Mouse (Mus musculus) stomach, embryonic 14.5 days (tissue): Measurements from ENCODE around the gene Abcc3. TPM values are rescaled to one million over a fixed set of nuclear protein-coding genes. Genes with fewer than 3 reads are reported as not detected.
A peak's percentile ranks its signal among the peaks of the same experiment; 100 is the strongest.

Experiments
- ATAC-seq: fragments of 200-750 bp; cut with Nextera tagmentation; 2 replicates; pipeline ENCODE4 v1.8.0; 2017; ENCODE audit warnings: low read depth, moderate TSS enrichment; ENCODE audit not compliant: insufficient number of reproducible peaks, insufficient read depth, low FRiP score
- H3K27ac ChIP-seq: fragments of 300-500 bp; sonication (generic); 2 replicates; pipeline ENCODE4 v1.5.1; 2014; ENCODE audit warnings: mild to moderate bottlenecking, low read length, moderate library complexity, mixed read lengths
- H3K27me3 ChIP-seq: fragments of 300-500 bp; sonication (generic); 2 replicates; pipeline ENCODE4 v1.6.1; 2014; ENCODE audit warnings: low read length, control low read depth, mixed read lengths; ENCODE audit not compliant: control insufficient read depth, insufficient read depth
- H3K36me3 ChIP-seq: fragments of 300-500 bp; sonication (generic); 2 replicates; pipeline ENCODE4 v1.6.1; 2014; ENCODE audit warnings: mild to moderate bottlenecking, control low read depth, low read length, moderate library complexity, mixed read lengths; ENCODE audit not compliant: control insufficient read depth, insufficient read depth
- H3K4me1 ChIP-seq: fragments of 300-500 bp; sonication (generic); 2 replicates; pipeline ENCODE4 v1.6.1; 2014; ENCODE audit warnings: low read length, control low read depth, mixed read lengths; ENCODE audit not compliant: control insufficient read depth, insufficient read depth
- H3K4me2 ChIP-seq: fragments of 300-500 bp; sonication (generic); replicated peaks from 2 replicates; pipeline ENCODE4 v1.6.1; 2014; ENCODE audit warnings: low read depth, low read length, control low read depth
- H3K4me3 ChIP-seq: fragments of 300-500 bp; sonication (generic); 2 replicates; pipeline ENCODE4 v1.5.1; 2014; ENCODE audit warnings: low read depth, low read length, control low read depth
- H3K9ac ChIP-seq: fragments of 300-500 bp; sonication (generic); replicated peaks from 2 replicates; pipeline ENCODE4 v1.6.1; 2014; ENCODE audit warnings: low read depth, mild to moderate bottlenecking, control low read depth, low read length, moderate library complexity, mixed read lengths
- H3K9me3 ChIP-seq: fragments of 300-500 bp; sonication (generic); 2 replicates; pipeline ENCODE4 v1.6.1; 2016; ENCODE audit warnings: low read depth, low read length, control low read depth; ENCODE audit not compliant: control insufficient read depth
- WGBS: fragments of 180-500 bp; shearing (Covaris S2); extraction: QIAGEN DNeasy Blood & Tissue Kit; methylation state at CpG from one replicate; pipeline ENCODE4 v1.1.7; 2014; 5-methylcytosine and 5-hydroxymethylcytosine counted together
- polyA plus RNA-seq: library from polyadenylated mRNA; unstranded; fragments of >200 nt; fragmentation: Nextera tagmentation; extraction: Ambion mirVana; gene quantifications from 2 replicates; pipeline ENCODE4 v1.2.1, GENCODE M21; 2014

Gene Abcc3
- polyA plus RNA-seq, 1 experiment from 2014 or later, result 4.5 TPM

DNA sequence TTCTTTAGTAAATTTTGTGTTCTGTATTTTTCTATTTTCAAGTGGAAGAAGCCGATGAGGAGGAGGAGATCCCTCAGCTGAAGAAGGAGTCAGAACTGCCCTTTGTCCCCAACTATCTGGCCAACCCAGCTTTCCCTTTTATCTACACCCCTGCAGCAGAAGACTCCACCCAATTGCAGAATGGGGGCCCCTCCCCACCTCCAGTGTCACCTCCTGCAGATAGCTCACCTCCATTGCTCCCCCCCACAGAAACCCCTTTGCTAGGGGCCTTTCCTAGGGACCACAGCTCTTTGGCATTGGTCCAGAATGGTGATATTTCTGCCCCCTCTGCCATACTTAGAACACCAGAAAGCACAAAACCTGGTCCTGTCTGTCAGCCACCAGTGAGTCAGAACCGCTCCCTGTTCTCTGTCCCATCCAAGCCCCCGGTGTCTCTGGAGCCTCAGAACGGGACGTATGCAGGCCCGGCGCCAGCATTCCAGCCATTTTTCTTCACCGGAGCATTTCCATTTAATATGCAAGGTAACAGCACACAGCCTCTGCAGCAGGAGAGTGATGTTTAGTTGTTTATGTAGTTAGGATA lies 58.3 kb downstream of the Abcc3 start:
- Histone ChIP-seq H3K9me3 (no peaks in the 10 kb centered on the region), H3K4me3 (no peak overlapping the region), H3K9ac (no peak overlapping the region), H3K27me3 (no peaks in the 10 kb centered on the region), H3K27ac (no peak overlapping the region), H3K4me1 (peaks cover 11% of the 10 kb centered on the region), H3K4me2 (no peak overlapping the region), H3K36me3 (peaks cover 34% of the 10 kb centered on the region)
- peak; percentile 53; the same call in 1 of the 2 replicates for ATAC-seq
- WGBS, result 90% methylated on average over 8 of the region's 8 CpGs

DNA sequence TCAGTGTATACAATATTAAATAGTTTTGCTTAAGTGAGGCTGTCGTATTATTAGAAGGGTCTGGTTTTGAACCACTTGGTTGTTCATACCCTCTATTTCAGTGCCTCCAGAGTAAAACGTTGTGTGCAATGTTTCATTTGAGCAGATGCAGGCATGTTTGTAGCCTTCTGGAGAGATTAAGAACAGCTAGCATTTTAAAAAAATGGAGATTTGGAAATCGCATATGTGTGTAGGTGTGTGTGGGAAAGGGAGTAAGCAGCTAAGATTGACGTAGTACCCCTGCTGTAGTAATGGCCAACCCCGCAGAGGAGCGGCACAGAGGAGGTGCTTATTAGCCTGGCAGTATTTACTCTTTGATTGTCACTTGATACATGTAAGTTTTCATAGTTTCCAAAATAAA lies 60.1 kb downstream of the Abcc3 start:
- no peaks in the 10 kb centered on the region for H3K9me3 ChIP-seq
- no peak overlapping the region for H3K9ac ChIP-seq
- no peak overlapping the region for H3K4me2 ChIP-seq
- H3K27ac ChIP-seq, result no peak overlapping the region
- 71% methylated on average over 6 of the region's 6 CpGs for WGBS
- H3K4me3 ChIP-seq, result no peak overlapping the region
- peaks cover 18% of the 10 kb centered on the region for H3K36me3 ChIP-seq
- H3K4me1 ChIP-seq, result peaks cover 14% of the 10 kb centered on the region
- no peaks in the 10 kb centered on the region for H3K27me3 ChIP-seq
- no peak for ATAC-seq

DNA sequence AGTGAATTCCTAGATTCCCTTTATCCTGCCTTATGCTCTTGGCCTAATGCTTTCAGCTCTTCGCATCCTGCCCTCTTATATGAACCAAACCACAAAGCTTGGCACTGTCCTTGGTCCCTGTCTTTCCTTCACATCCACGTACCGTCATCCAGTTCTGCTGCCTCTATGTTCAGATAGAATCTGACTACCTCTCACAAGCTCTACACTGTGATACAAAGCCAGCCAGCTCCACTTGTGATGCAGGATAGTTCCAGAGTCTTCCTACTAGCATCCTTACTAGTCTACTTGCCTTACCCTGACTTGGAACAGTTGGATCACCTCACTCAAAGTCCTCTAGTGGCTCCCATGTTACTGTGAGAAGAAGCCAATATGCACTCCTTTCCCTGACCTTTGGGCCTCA lies 62.6 kb downstream of the Abcc3 start:
- no peaks in the 10 kb centered on the region for H3K9me3 ChIP-seq
- H3K36me3 ChIP-seq, result peaks cover 13% of the 10 kb centered on the region
- 81% methylated on average over 3 of the region's 3 CpGs for WGBS
- no peaks in the 10 kb centered on the region for H3K27me3 ChIP-seq
- peaks cover 21% of the 10 kb centered on the region for H3K4me1 ChIP-seq
- no peak overlapping the region for H3K27ac ChIP-seq
- H3K4me3 ChIP-seq, result no peak overlapping the region
- ATAC-seq, result no peak
- no peak overlapping the region for H3K9ac ChIP-seq
- H3K4me2 ChIP-seq, result no peak overlapping the region

DNA sequence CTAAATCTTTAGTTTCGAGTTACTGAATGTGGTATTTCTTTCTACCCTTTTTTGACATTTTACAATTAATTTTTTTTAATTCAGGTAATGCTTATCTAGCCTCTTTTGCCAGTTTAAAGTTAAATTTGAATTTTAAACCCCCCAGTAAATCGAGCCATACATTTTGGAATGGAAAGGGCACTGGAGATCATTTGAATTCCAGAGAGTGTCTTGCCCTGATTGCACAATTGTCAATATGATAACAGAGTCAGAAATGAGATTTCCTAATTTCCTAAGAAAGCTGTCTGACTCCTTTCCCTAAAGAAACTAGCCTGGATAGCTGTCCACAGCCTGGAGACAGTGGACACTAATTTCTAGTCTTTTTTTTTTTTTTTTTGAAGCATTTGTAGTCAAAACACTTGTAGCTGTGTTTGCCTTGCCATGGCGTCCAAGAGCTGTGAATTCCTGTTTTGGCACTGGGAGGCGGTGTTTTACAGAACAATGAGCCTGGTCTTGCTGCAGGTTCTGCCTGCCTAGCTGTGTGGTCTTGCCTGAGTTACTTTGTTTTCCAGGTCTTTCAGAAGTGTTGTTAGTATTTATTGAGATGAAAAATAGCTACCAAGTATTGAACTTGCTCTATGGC lies 63.4 kb downstream of the Abcc3 start:
- no peak for ATAC-seq
- WGBS, result 52% methylated on average over 4 of the region's 4 CpGs
- Histone ChIP-seq H3K27me3 (no peaks in the 10 kb centered on the region), H3K27ac (no peak overlapping the region), H3K4me3 (no peak overlapping the region), H3K9me3 (no peaks in the 10 kb centered on the region), H3K4me2 (peak overlapping the region; percentile 76; the same call in 1 of the 2 replicates), H3K9ac (no peak overlapping the region), H3K4me1 (peaks cover 21% of the 10 kb centered on the region), H3K36me3 (peaks cover 7% of the 10 kb centered on the region; the same call in 1 of the 2 replicates)

DNA sequence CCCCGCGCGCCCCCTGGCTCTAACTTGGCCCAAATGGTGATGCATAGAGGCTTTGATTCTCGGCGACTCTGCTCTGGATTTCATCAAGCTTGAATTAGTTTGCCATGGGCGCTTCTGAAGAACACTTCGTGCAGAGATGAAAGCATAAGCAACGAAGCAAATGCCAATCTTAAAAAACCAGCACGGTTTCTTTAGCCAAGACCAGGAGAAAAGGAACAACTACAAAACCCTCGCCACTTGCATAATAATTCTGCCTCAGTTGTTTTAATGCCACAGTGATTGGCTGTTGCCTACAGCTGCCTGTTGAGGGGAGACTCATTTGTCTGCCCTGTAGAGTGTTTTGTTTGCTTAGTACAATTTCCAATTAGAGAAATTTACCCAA lies 64.2 kb downstream of the Abcc3 start:
- H3K4me1 ChIP-seq, result peaks cover 21% of the 10 kb centered on the region
- H3K4me3 ChIP-seq, result peak overlapping the region; percentile 76
- no peaks in the 10 kb centered on the region for H3K27me3 ChIP-seq
- peaks cover 5% of the 10 kb centered on the region; the same call in 1 of the 2 replicates for H3K36me3 ChIP-seq
- peak overlapping the region; percentile 76 for H3K4me2 ChIP-seq
- peak overlapping the region; percentile 92 for H3K9ac ChIP-seq
- ATAC-seq, result no peak
- H3K27ac ChIP-seq, result peak overlapping the region; percentile 97
- H3K9me3 ChIP-seq, result no peaks in the 10 kb centered on the region
- WGBS, result 2% methylated on average over 10 of the region's 10 CpGs

DNA sequence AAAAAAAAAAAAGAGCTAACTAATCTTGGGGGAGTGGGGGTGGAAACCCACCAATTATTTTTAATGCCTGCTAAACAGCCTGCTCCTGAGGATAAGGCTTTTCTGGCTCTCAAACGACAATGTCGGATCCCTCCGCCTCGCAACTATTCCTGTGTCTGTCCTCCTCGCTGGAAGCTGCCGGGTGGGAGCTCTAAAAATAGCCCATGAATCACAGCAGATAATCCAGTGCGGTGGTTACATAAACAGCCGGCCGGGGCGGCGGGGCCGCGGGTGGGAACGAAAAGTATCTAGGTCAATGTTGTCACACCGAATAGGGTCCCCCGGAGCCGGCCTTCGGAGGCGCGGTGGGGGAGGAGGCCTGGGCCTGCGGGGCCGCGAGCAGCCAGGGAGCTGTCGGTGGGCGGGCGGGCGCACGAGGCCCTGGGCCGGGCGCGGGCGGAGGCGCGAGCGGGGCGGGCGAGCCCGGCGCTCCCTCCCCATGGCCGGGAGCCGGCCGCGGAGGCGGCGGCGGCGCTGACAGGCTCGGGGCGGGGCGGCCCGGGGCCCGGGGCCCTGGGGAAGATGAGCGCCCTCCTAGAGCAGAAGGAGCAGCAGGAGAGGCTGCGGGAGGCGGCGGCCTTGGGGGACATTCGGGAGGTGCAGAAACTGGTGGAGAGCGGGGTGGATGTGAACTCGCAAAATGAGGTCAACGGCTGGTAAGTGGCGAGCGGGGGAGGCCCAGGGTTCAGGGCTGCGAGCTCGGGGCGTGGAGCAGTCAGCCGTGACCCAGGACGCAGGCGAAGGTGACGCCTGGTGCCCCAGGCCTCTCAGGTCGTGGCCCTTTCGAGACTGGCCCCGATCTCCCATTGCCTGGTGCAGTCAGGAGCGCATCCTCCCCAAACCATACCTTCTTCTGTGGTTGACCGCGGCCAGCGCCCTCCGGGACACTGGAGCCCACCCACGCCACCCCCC lies 64.8 kb downstream of the Abcc3 start, which contains the start of gene Ankrd40:
Gene Ankrd40 (plus strand): TSS at position 309 of the 951 bp plus-strand sequence.
- H3K9me3 ChIP-seq, result no peaks in the 10 kb centered on the region
- under 1% methylated on average over 75 of the region's 78 CpGs for WGBS
- no peaks in the 10 kb centered on the region for H3K27me3 ChIP-seq
- H3K27ac ChIP-seq, result peak within 1 kb of the TSS; percentile 97
- H3K36me3 ChIP-seq, result peaks cover 5% of the 10 kb centered on the region; the same call in 1 of the 2 replicates
- peak; percentile 91 for ATAC-seq
- H3K4me1 ChIP-seq, result peaks cover 21% of the 10 kb centered on the region
- peak within 1 kb of the TSS; percentile 92 for H3K9ac ChIP-seq
- H3K4me3 ChIP-seq, result peak within 1 kb of the TSS; percentile 76
- peak within 1 kb of the TSS; percentile 76 for H3K4me2 ChIP-seq

DNA sequence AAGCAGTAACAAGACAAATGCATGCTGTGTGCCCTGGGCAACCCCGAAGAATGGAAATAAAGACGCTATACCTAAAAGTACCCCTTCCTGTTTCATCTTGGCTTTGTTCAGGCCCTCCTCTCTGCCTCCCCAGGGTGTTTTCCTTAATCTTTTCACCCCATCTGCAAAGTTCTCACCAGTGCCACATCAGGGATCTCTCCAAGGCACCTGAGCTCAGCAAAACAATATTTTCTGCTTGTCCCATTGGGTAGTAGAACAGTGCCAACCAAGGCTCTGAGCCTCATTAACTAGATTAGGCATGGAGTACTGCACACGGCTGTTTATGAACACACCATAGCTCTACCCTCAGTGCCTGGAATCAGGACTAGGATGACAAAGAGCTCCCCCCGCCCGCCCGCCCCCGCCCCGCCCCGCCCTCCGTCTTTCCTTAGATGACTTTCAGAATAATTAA lies 65.8 kb downstream of the Abcc3 start:
- peak overlapping the region; percentile 92 for H3K9ac ChIP-seq

DNA sequence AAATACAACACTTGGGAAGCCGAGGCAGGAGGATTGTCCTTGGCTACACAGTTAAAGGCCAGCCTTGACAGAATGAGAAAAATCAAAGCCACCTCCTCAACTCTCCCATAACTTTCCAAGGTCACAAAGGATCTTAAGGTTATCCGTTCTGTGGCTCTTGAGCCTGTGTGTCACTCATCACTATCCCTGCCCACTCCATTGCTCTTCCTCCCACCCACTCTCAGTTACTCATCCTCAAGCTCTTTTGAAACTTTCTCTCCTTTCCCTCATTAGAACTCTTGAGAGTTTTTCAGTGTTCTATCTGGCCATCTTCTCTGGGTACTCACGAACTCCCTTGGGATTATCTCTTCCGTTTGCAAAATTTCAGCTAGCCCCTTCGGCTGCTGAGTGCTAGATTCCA lies 68.2 kb downstream of the Abcc3 start:
- Histone ChIP-seq H3K9ac (no peak overlapping the region), H3K27me3 (no peaks in the 10 kb centered on the region), H3K9me3 (no peaks in the 10 kb centered on the region), H3K4me1 (peaks cover 10% of the 10 kb centered on the region), H3K27ac (no peak overlapping the region), H3K4me2 (no peak overlapping the region), H3K4me3 (no peak overlapping the region), H3K36me3 (no peaks in the 10 kb centered on the region)
- WGBS, result 83% methylated on average over 5 of the region's 5 CpGs
- ATAC-seq, result no peak

More for the DNA sequence above, 65.8 kb downstream of the Abcc3 start:
- 3% methylated on average over 10 of the region's 10 CpGs for WGBS
- peaks cover 21% of the 10 kb centered on the region for H3K4me1 ChIP-seq
- peak overlapping the region; percentile 97 for H3K27ac ChIP-seq
- peak overlapping the region; percentile 76; the same call in 1 of the 2 replicates for H3K4me3 ChIP-seq
- no peaks in the 10 kb centered on the region for H3K27me3 ChIP-seq
- no peaks in the 10 kb centered on the region for H3K9me3 ChIP-seq
- H3K4me2 ChIP-seq, result peak overlapping the region; percentile 76
- no peak for ATAC-seq
- H3K36me3 ChIP-seq, result peaks cover 3% of the 10 kb centered on the region; the same call in 1 of the 2 replicates
